Mouse (Mus musculus) MEL (cell line): Measurements from ENCODE around the gene Trem2. TPM values are rescaled to one million over a fixed set of nuclear protein-coding genes. Genes with fewer than 3 reads are reported as not detected.
A peak's percentile ranks its signal among the peaks of the same experiment; 100 is the strongest.

Experiments used
- DNase-seq: peaks from one replicate; pipeline ENCODE4 v3.0.0; 2011; ENCODE audit warnings: low read depth, low spot score
- H3K27ac ChIP-seq: 2 replicates; pipeline ENCODE4 v1.5.1; 2012; ENCODE audit warnings: low read depth, mild to moderate bottlenecking, control low read depth, low read length, moderate library complexity; ENCODE audit not compliant: control insufficient read depth
- H3K27me3 ChIP-seq, 2 experiments: fragments of 150-350 bp in 1 of 2; sonication (generic) in 1 of 2; 2 replicates each; pipeline ENCODE4 v1.6.1; 2012; ENCODE audit warnings: low read length in 2 of 2, mild to moderate bottlenecking in 2 of 2, improper control_type of control experiment in 1 of 2, moderate library complexity in 1 of 2; ENCODE audit not compliant: insufficient read depth in 2 of 2, control insufficient read depth in 1 of 2
- H3K36me3 ChIP-seq, 2 experiments: 2 replicates each; pipeline ENCODE4 v1.6.1; 2012 to 2014; ENCODE audit warnings: low read length in 2 of 2, improper control_type of control experiment in 1 of 2, inconsistent platforms in 1 of 2, mild to moderate bottlenecking in 1 of 2; ENCODE audit not compliant: insufficient read depth in 2 of 2, control insufficient read depth in 1 of 2
- H3K4me1 ChIP-seq, 2 experiments: fragments of 150-350 bp in 1 of 2; sonication (generic) in 1 of 2; 2 replicates each; pipeline ENCODE4 v1.6.1; 2012; ENCODE audit warnings: low read length in 2 of 2, improper control_type of control experiment in 1 of 2, mild to moderate bottlenecking in 1 of 2; ENCODE audit not compliant: insufficient read depth in 2 of 2, control insufficient read depth in 1 of 2
- H3K4me3 ChIP-seq, 2 experiments: fragments of 150-350 bp in 1 of 2; sonication (generic) in 1 of 2; 2 replicates each; pipeline ENCODE4 v1.5.1; 2012; ENCODE audit warnings: low read depth in 2 of 2, low read length in 2 of 2, mild to moderate bottlenecking in 2 of 2, moderate library complexity in 2 of 2, control low read depth in 1 of 2, improper control_type of control experiment in 1 of 2; ENCODE audit not compliant: control insufficient read depth in 1 of 2, insufficient read depth in 1 of 2
- H3K79me2 ChIP-seq: 2 replicates; pipeline ENCODE4 v1.6.1; 2012; ENCODE audit warnings: mild to moderate bottlenecking, low read length, moderate library complexity; ENCODE audit not compliant: control insufficient read depth, poor library complexity, insufficient read depth
- H3K9ac ChIP-seq: 2 replicates; pipeline ENCODE4 v1.6.1; 2012; ENCODE audit warnings: low read depth, mild to moderate bottlenecking, control low read depth, low read length, moderate library complexity; ENCODE audit not compliant: control insufficient read depth, poor library complexity, severe bottlenecking
- H3K9me3 ChIP-seq: fragments of 150-350 bp; sonication (generic); replicated peaks from 2 replicates; pipeline ENCODE4 v1.6.1; 2012; ENCODE audit warnings: mild to moderate bottlenecking, low read length, improper control_type of control experiment, moderate library complexity; ENCODE audit not compliant: insufficient read depth
- BHLHE40 ChIP-seq: IDR thresholded peaks from 2 replicates; pipeline ENCODE4 v1.6.1; 2012; ENCODE audit warnings: low read depth, mild to moderate bottlenecking, inconsistent platforms, low read length, improper control_type of control experiment, borderline replicate concordance
- CHD1 ChIP-seq: IDR thresholded peaks from 2 replicates; pipeline ENCODE4 v1.6.1; 2012; ENCODE audit warnings: low read depth, mild to moderate bottlenecking, inconsistent platforms, low read length, improper control_type of control experiment
- CHD2 ChIP-seq: IDR thresholded peaks from 2 replicates; pipeline ENCODE4 v1.6.1; 2011; ENCODE audit warnings: low read length, improper control_type of control experiment
- CTCF ChIP-seq, 3 experiments: IDR thresholded peaks in 2 of 3; conservative IDR thresholded peaks in 1 of 3; 2 replicates each; pipeline ENCODE4 v1.5.1; 2011 to 2012; ENCODE audit warnings: low read length in 3 of 3, low read depth in 2 of 3, mild to moderate bottlenecking in 2 of 3, improper control_type of control experiment in 1 of 3, inconsistent platforms in 1 of 3, mixed read lengths in 1 of 3, moderate library complexity in 1 of 3; ENCODE audit not compliant: control insufficient read depth in 1 of 3, insufficient read depth in 1 of 3, poor library complexity in 1 of 3, severe bottlenecking in 1 of 3
- E2F4 ChIP-seq: IDR thresholded peaks from 2 replicates; pipeline ENCODE4 v1.6.1; 2011; ENCODE audit warnings: low read depth, low read length, improper control_type of control experiment, borderline replicate concordance
- ELF1 ChIP-seq: IDR thresholded peaks from 2 replicates; pipeline ENCODE4 v1.6.1; 2014; ENCODE audit warnings: low read depth, mild to moderate bottlenecking, inconsistent platforms, low read length, improper control_type of control experiment, moderate library complexity
- EP300 ChIP-seq, 2 experiments: IDR thresholded peaks; 2 replicates each; pipeline ENCODE4 v1.6.1; 2011; ENCODE audit warnings: improper control_type of control experiment in 2 of 2, low read length in 2 of 2, low read depth in 1 of 2, mild to moderate bottlenecking in 1 of 2
- ETS1 ChIP-seq: IDR thresholded peaks from 2 replicates; pipeline ENCODE4 v1.6.1; 2012; ENCODE audit warnings: low read depth, mild to moderate bottlenecking, inconsistent platforms, low read length, improper control_type of control experiment, moderate library complexity
- GABPA ChIP-seq: IDR thresholded peaks from 2 replicates; pipeline ENCODE4 v1.6.1; 2012; ENCODE audit warnings: low read depth, mild to moderate bottlenecking, inconsistent platforms, low read length, improper control_type of control experiment, moderate library complexity
- HCFC1 ChIP-seq: IDR thresholded peaks from 2 replicates; pipeline ENCODE4 v1.6.1; 2012; ENCODE audit warnings: low read depth, mild to moderate bottlenecking, inconsistent platforms, low read length, improper control_type of control experiment, moderate library complexity
- JUND ChIP-seq: IDR thresholded peaks from 2 replicates; pipeline ENCODE4 v1.6.1; 2011; ENCODE audit warnings: low read depth, mild to moderate bottlenecking, improper control_type of control experiment, low read length
- KAT2A ChIP-seq: conservative IDR thresholded peaks from 2 replicates; pipeline ENCODE4 v1.6.1; 2012; ENCODE audit warnings: low read depth, low read length, improper control_type of control experiment, inconsistent platforms
- MAFK ChIP-seq: IDR thresholded peaks from 2 replicates; pipeline ENCODE4 v1.6.1; 2011; ENCODE audit warnings: low read depth, mild to moderate bottlenecking, low read length, improper control_type of control experiment, borderline replicate concordance
- MAX ChIP-seq: IDR thresholded peaks from 2 replicates; pipeline ENCODE4 v1.6.1; 2011; ENCODE audit warnings: low read length, improper control_type of control experiment
- MXI1 ChIP-seq: IDR thresholded peaks from 2 replicates; pipeline ENCODE4 v1.6.1; 2011; ENCODE audit warnings: mild to moderate bottlenecking, low read depth, low read length, improper control_type of control experiment
- POLR2A ChIP-seq, 2 experiments: IDR thresholded peaks; 2 replicates each; pipeline ENCODE4 v1.6.1; 2011 to 2012; ENCODE audit warnings: low read length in 2 of 2, mild to moderate bottlenecking in 2 of 2, control low read depth in 1 of 2, improper control_type of control experiment in 1 of 2, low read depth in 1 of 2, moderate library complexity in 1 of 2; ENCODE audit not compliant: control insufficient read depth in 1 of 2, insufficient read depth in 1 of 2, poor library complexity in 1 of 2
- POLR2AphosphoS2 ChIP-seq: IDR thresholded peaks from 2 replicates; pipeline ENCODE4 v1.6.1; 2011; ENCODE audit warnings: low read length, improper control_type of control experiment
- RCOR1 ChIP-seq: IDR thresholded peaks from 2 replicates; pipeline ENCODE4 v1.6.1; 2012; ENCODE audit warnings: low read depth, mild to moderate bottlenecking, inconsistent platforms, low read length, improper control_type of control experiment
- SMC3 ChIP-seq: IDR thresholded peaks from 2 replicates; pipeline ENCODE4 v1.6.1; 2011; ENCODE audit warnings: low read depth, low read length, improper control_type of control experiment
- TBP ChIP-seq: IDR thresholded peaks from 2 replicates; pipeline ENCODE4 v1.8.0; 2011; ENCODE audit warnings: low read depth, low read length, improper control_type of control experiment
- TCF12 ChIP-seq: IDR thresholded peaks from 2 replicates; pipeline ENCODE4 v1.6.1; 2014; ENCODE audit warnings: low read depth, mild to moderate bottlenecking, inconsistent platforms, low read length, improper control_type of control experiment, moderate library complexity
- UBTF ChIP-seq: IDR thresholded peaks from 2 replicates; pipeline ENCODE4 v1.6.1; 2012; ENCODE audit warnings: low read depth, mild to moderate bottlenecking, inconsistent platforms, low read length, improper control_type of control experiment, moderate library complexity, borderline replicate concordance; ENCODE audit not compliant: insufficient read depth
- USF1 ChIP-seq: IDR thresholded peaks from 2 replicates; pipeline ENCODE4 v1.6.1; 2014; ENCODE audit warnings: low read depth, mild to moderate bottlenecking, inconsistent platforms, low read length, improper control_type of control experiment, moderate library complexity
- USF2 ChIP-seq, 2 experiments: IDR thresholded peaks; 2 replicates each; pipeline ENCODE4 v1.6.1; 2011 to 2012; ENCODE audit warnings: improper control_type of control experiment in 2 of 2, low read length in 2 of 2, borderline replicate concordance in 1 of 2, inconsistent platforms in 1 of 2, low read depth in 1 of 2, mild to moderate bottlenecking in 1 of 2; ENCODE audit not compliant: insufficient read depth in 1 of 2
- ZC3H11A ChIP-seq: IDR thresholded peaks from 2 replicates; pipeline ENCODE4 v1.6.1; 2012; ENCODE audit warnings: low read depth, mild to moderate bottlenecking, inconsistent platforms, low read length, improper control_type of control experiment
- ZMIZ1 ChIP-seq: IDR thresholded peaks from 2 replicates; pipeline ENCODE4 v1.6.1; 2012; ENCODE audit warnings: low read depth, mild to moderate bottlenecking, inconsistent platforms, low read length, improper control_type of control experiment, moderate library complexity
- ZNF384 ChIP-seq: IDR thresholded peaks from 2 replicates; pipeline ENCODE4 v1.6.1; 2012; ENCODE audit warnings: low read depth, mild to moderate bottlenecking, inconsistent platforms, low read length, improper control_type of control experiment
- polyA plus RNA-seq, 2 experiments: library from polyadenylated mRNA; stranded (reverse) in 1 of 2; unstranded in 1 of 2; fragments of >175 nt in 1 of 2; fragments of >200 nt in 1 of 2; gene quantifications; 2 replicates each; pipeline versions ENCODE4 v1.2.1 to v1.2.4; 2012; ENCODE audit warnings: low replicate concordance in 2 of 2, low read depth in 1 of 2; ENCODE audit not compliant: insufficient read length in 2 of 2, insufficient read depth in 1 of 2, missing spikeins in 1 of 2
- total RNA-seq: library from RNA; depleted of rRNA; stranded (reverse); fragments of 300-350 nt; gene quantifications from 2 replicates; pipeline ENCODE4 v1.2.3, GENCODE M21; 2012

Trem2 gene
- total and polyA plus RNA-seq, 3 experiments, result 0.04 to 0.26 TPM; not detected in 1

DNA sequence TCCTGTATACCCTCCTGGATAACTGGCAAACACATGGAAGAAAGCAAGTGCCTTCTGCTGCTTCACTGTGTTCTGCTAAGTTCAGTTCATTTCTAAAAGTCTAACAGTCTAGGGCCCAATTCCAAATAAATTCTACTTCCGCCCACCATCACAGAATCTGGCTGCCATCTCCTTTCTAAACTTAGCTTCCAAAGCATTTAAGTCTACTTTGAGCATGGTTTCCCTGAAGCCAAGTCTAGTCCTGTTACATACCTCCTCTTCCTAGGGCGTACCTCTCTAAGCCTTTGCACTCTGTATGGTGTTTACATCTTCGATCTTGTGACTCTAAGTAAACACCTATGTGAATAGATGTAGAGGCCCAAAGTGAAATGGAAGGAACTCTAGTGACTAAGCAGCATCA lies 46.4 kb downstream of the Trem2 start:
- H3K4me1 ChIP-seq, result no peaks in the 10 kb centered on the region
- TF ChIP-seq USF2 (IDR thresholded peaks at IDR 0.05; ENCODE audit: borderline replicate concordance in 1 of 2, insufficient read depth in 1 of 2, low read depth in 1 of 2, low read length in 2 of 2) (no peak), CHD2 (no peak), MAFK (no peak), RCOR1 (no peak), POLR2AphosphoS2 (no peak), TBP (no peak), ETS1 (no peak), TCF12 (no peak), SMC3 (no peak), EP300 (IDR thresholded peaks at IDR 0.05; ENCODE audit: low read depth in 1 of 2, low read length in 2 of 2) (no peak), USF1 (no peak)
- no peak overlapping the region for H3K4me3 ChIP-seq
- peaks cover 0 to 63% of the 10 kb centered on the region in 2 experiments; a peak in 2 of 4 replicates for H3K36me3 ChIP-seq
- H3K79me2 ChIP-seq, result peaks cover 6% of the 10 kb centered on the region; the same call in 1 of the 2 replicates
- H3K9ac ChIP-seq, result no peak overlapping the region
- no peak overlapping the region for H3K27ac ChIP-seq
- H3K9me3 ChIP-seq, result no peaks in the 10 kb centered on the region
- no peaks in the 10 kb centered on the region for H3K27me3 ChIP-seq
- DNase-seq, result no peak

DNA sequence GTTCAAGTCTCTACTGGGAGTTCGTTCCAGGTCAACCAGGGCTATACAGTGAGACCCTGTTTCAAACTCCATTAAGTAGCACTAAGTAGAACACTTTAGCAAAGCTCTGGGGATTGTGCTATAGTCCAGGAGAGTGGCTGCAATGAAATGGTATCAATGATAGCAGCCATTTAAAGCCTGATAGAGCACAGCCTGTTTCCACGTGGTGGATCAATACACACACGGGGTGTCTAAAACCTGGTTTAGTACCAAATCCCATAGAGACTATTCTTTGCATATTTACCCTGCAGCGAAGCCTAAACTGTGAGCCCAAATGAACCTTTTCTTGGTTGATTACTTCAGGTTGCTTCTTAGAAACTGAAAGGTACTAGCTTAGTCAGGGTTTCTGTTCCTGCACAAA lies 55.5 kb downstream of the Trem2 start:
- Histone ChIP-seq H3K79me2 (peaks cover 68% of the 10 kb centered on the region), H3K36me3 (peaks cover 25 to 43% of the 10 kb centered on the region in 2 experiments), H3K4me3 (no peak overlapping the region), H3K9ac (no peak overlapping the region), H3K27ac (no peak overlapping the region), H3K27me3 (no peaks in the 10 kb centered on the region), H3K9me3 (no peaks in the 10 kb centered on the region)
- DNase-seq, result no peak
- TF ChIP-seq POLR2A (IDR thresholded peaks at IDR 0.05; ENCODE audit: control insufficient read depth in 1 of 2, insufficient read depth in 1 of 2, low read depth in 1 of 2, low read length in 2 of 2, poor library complexity in 1 of 2) (0 out of 4 replicates have a peak, but pooled peaks of 1 of the 2 experiments have one; percentile 1), JUND (no peak)
- TF ChIP-seq, all 39 proteins: peak for 1
- H3K4me1 ChIP-seq, result peaks cover 8 to 13% of the 10 kb centered on the region in 2 experiments

DNA sequence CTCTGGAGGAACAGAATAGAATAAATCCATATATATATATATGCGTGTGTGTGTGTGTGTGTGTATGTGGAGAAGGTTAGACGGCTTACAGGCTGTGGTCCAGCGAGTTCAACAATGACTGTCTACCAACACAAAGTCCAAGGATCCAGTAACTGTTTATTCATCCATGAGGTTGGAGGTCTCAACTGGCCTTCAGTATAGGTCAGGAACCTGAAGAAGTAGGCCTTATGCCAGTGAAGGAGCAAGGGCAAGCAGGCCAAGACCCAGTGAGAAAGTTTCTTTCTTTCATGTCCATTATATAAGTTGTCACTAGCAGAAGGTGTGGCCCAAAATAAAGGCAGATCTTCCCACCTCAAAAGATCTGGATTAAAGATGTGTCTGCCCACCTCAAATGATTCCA lies 56.5 kb downstream of the Trem2 start:
- TF ChIP-seq MXI1, result no peak
- TF ChIP-seq RCOR1, result no peak
- no peak for TF ChIP-seq GABPA
- no peak for TF ChIP-seq JUND
- no peak for TF ChIP-seq HCFC1
- no peak for TF ChIP-seq POLR2AphosphoS2
- TF ChIP-seq MAX, result no peak
- no peak for TF ChIP-seq ZMIZ1
- no peak for TF ChIP-seq ZC3H11A
- TF ChIP-seq ETS1, result no peak
- no peak for TF ChIP-seq CHD1
- no peak for TF ChIP-seq CTCF (IDR thresholded peaks at IDR 0.05 in 2 of 3, conservative IDR thresholded peaks at IDR 0.05 in 1 of 3; ENCODE audit: control insufficient read depth in 1 of 3, insufficient read depth in 1 of 3, low read depth in 2 of 3, low read length in 3 of 3, poor library complexity in 1 of 3, severe bottlenecking in 1 of 3)
- TF ChIP-seq UBTF, result no peak
- no peak for TF ChIP-seq USF1
- no peak for TF ChIP-seq ELF1
- TF ChIP-seq BHLHE40, result no peak
- TF ChIP-seq E2F4, result no peak
- no peak for TF ChIP-seq KAT2A
- no peak for TF ChIP-seq CHD2
- no peak for TF ChIP-seq ZNF384
- no peaks in the 10 kb centered on the region for H3K27me3 ChIP-seq
- H3K9ac ChIP-seq, result no peak overlapping the region
- H3K4me1 ChIP-seq, result peaks cover 9 to 23% of the 10 kb centered on the region in 2 experiments
- DNase-seq, result no peak
- H3K36me3 ChIP-seq, result peaks cover 34 to 36% of the 10 kb centered on the region in 2 experiments
- no peak overlapping the region for H3K4me3 ChIP-seq
- peaks cover 75% of the 10 kb centered on the region for H3K79me2 ChIP-seq
- no peaks in the 10 kb centered on the region for H3K9me3 ChIP-seq
- H3K27ac ChIP-seq, result no peak overlapping the region
